Comparison of ENCODE assay signal across 10 mouse cellular contexts in genomic region chr2:32673176-32673917, GRCm38 (mm10). TPM values are rescaled to one million over a fixed set of nuclear protein-coding genes. Genes with fewer than 3 reads are reported as not detected.
DNase-seq lines count a peak whose midpoint lies in the region; ATAC-seq and TF ChIP-seq lines count a peak whose summit lies in the region.
"Had no signal": no experiment of that assay in that cellular context is flagged by ENCODE, and none has a peak within 500 bp of the region (broad histone marks: within the 10 kb centered on the region; RNA-seq: fewer than 3 reads in every experiment).

No protein-coding gene starts in this region.

- TF ChIP-seq POLR2A in cerebellum, adult 2 months (IDR thresholded peaks at IDR 0.05; ENCODE audit: borderline replicate concordance, insufficient read depth, low read length) = no peak

- peak; percentile 8 for ATAC-seq in Patski
- ATAC-seq in intestine, embryonic 15.5 days = peak; percentile 95
- no peak for ATAC-seq in limb, embryonic 15.5 days (ENCODE audit: insufficient number of reproducible peaks, low FRiP score, low TSS enrichment, low read depth)
- ATAC-seq in lung, embryonic 16.5 days (ENCODE audit: low read depth) = peak; percentile 80
- ATAC-seq: forebrain, embryonic 14.5 days had no signal

- no peak for TF ChIP-seq CTCF in Patski (IDR thresholded peaks at IDR 0.05)
- TF ChIP-seq CTCF in cerebellum, adult 2 months (IDR thresholded peaks at IDR 0.05; ENCODE audit: borderline replicate concordance, insufficient read depth, low read depth, low read length) = no peak

- DNase-seq in Patski (ENCODE audit: low read depth, low spot score) = no peak
- no peak for DNase-seq in right cerebral cortex, adult 2 months (ENCODE audit: low spot score in 2 of 2)
- no peak for DNase-seq in cerebellum, postnatal 36 days
- no peak for DNase-seq in layer of hippocampus, adult 9-10 months (ENCODE audit: low spot score)
- no peak for DNase-seq in cerebellum, adult 2 months

- POLR2A ChIA-PET in Patski (lab: Charles Lee) = no interaction called here

- peak overlapping the region; percentile 78 for H3K27ac ChIP-seq in intestine, embryonic 15.5 days
- peak overlapping the region; percentile 22; the same call in 1 of the 2 replicates for H3K27ac ChIP-seq in limb, embryonic 15.5 days
- H3K27ac ChIP-seq in lung, embryonic 16.5 days (ENCODE audit: low read length) = no peak overlapping the region
- H3K27ac ChIP-seq in cerebellum, adult 2 months (ENCODE audit: insufficient read depth, low read length) = no peak overlapping the region
- H3K27ac ChIP-seq: hindbrain, embryonic 14.5 days had no signal

- H3K27me3 ChIP-seq in Patski = no peaks in the 10 kb centered on the region
- H3K27me3 ChIP-seq in intestine, embryonic 15.5 days (replicated peaks) = no peaks in the 10 kb centered on the region
- H3K27me3 ChIP-seq in limb, embryonic 15.5 days = no peaks in the 10 kb centered on the region
- no peaks in the 10 kb centered on the region for H3K27me3 ChIP-seq in lung, embryonic 16.5 days (ENCODE audit: control insufficient read depth, insufficient read depth, low read depth, low read length)
- no peaks in the 10 kb centered on the region for H3K27me3 ChIP-seq in cerebellum, adult 2 months (ENCODE audit: control insufficient read depth, insufficient read depth, low read length)

- H3K9ac ChIP-seq in intestine, embryonic 15.5 days = no peak overlapping the region
- H3K9ac ChIP-seq in limb, embryonic 15.5 days = no peak overlapping the region
- H3K9ac ChIP-seq in lung, embryonic 16.5 days (ENCODE audit: low read length) = no peak overlapping the region
- H3K9ac ChIP-seq: hindbrain, embryonic 14.5 days had no signal

- H3K4me2 ChIP-seq in intestine, embryonic 15.5 days (replicated peaks) = peak overlapping the region; percentile 42
- H3K4me2 ChIP-seq in limb, embryonic 15.5 days = no peak overlapping the region
- H3K4me2 ChIP-seq in lung, embryonic 16.5 days (ENCODE audit: low read depth, low read length) = no peak overlapping the region
- H3K4me2 ChIP-seq: hindbrain, embryonic 14.5 days had no signal

- 0 out of 2 replicates have a peak, but pooled peaks cover 4% of the 10 kb centered on the region for H3K4me1 ChIP-seq in intestine, embryonic 15.5 days (replicated peaks)
- peaks cover 7% of the 10 kb centered on the region for H3K4me1 ChIP-seq in limb, embryonic 15.5 days
- peaks cover 2% of the 10 kb centered on the region; the same call in 1 of the 2 replicates for H3K4me1 ChIP-seq in lung, embryonic 16.5 days (replicated peaks; ENCODE audit: control insufficient read depth, insufficient read depth, low read length)
- H3K4me1 ChIP-seq in cerebellum, adult 2 months (ENCODE audit: control insufficient read depth, insufficient read depth, low read length) = no peaks in the 10 kb centered on the region

- 55% methylated on average over 16 of the region's 16 CpGs for WGBS in intestine, embryonic 15.5 days
- WGBS in limb, embryonic 15.5 days = 66% methylated on average over 16 of the region's 16 CpGs
- WGBS in lung, embryonic 16.5 days = 69% methylated on average over 16 of the region's 16 CpGs
- whole genome bisulfite sequencing in cerebellum, adult 2 months = 77% methylated on average over 16 of the region's 16 CpGs

- H3K9me3 ChIP-seq in intestine, embryonic 15.5 days = no peaks in the 10 kb centered on the region
- H3K9me3 ChIP-seq in limb, embryonic 15.5 days = no peaks in the 10 kb centered on the region
- H3K9me3 ChIP-seq in lung, embryonic 16.5 days (ENCODE audit: control insufficient read depth, low read length) = no peaks in the 10 kb centered on the region; the same call in 1 of the 2 replicates

- 0 out of 2 replicates have a peak, but pooled peaks cover 3% of the 10 kb centered on the region for H3K36me3 ChIP-seq in intestine, embryonic 15.5 days
- peaks cover 47% of the 10 kb centered on the region for H3K36me3 ChIP-seq in limb, embryonic 15.5 days
- H3K36me3 ChIP-seq in lung, embryonic 16.5 days (ENCODE audit: control insufficient read depth, insufficient read depth, low read length) = peaks cover 39% of the 10 kb centered on the region

- in situ Hi-C loops in Patski (cut with MboI; ENCODE audit: low pct_unique_long_range_greater_than_20kb) = no loop called here

- CTCF ChIA-PET in Patski (lab: Charles Lee) = interaction anchor here (1.6 kb wide), 1 partner anchor 16 kb away, joined by 6 read pairs; no protein-coding TSS in a partner anchor

- H3K4me3 ChIP-seq in intestine, embryonic 15.5 days (replicated peaks) = no peak overlapping the region; the same call in 1 of the 2 replicates
- no peak overlapping the region for H3K4me3 ChIP-seq in limb, embryonic 15.5 days
- no peak overlapping the region for H3K4me3 ChIP-seq in lung, embryonic 16.5 days (ENCODE audit: low read length)
- H3K4me3 ChIP-seq in cerebellum, adult 2 months (replicated peaks; ENCODE audit: insufficient read depth, low read depth, low read length) = no peak overlapping the region

RNA-seq across cellular contexts. Expression of gene Eng, which starts 27.0 kb away (rescaled TPM):
- 1.5 TPM for polyA plus RNA-seq in Patski (2021)
- polyA plus RNA-seq in intestine, embryonic 15.5 days (2015; fragmentation: Nextera tagmentation; extraction: Ambion mirVana) = 62.6 and 63.2 TPM in 2 replicates
- polyA plus RNA-seq in limb, embryonic 15.5 days (2015; fragmentation: Nextera tagmentation; extraction: Ambion mirVana) = 64.6 and 71.5 TPM in 2 replicates
- 108 and 120 TPM in 2 replicates for polyA plus RNA-seq in lung, embryonic 16.5 days (2015; fragmentation: Nextera tagmentation; extraction: Ambion mirVana)
- 28.0 and 31.6 TPM in 2 replicates for polyA plus RNA-seq in cerebellum, adult 2 months (2012; rRNA removed)

RNA-seq across cellular contexts. Expression of gene Fpgs, which starts 30.6 kb away (rescaled TPM):
- 28.9 TPM for polyA plus RNA-seq in Patski (2021)
- polyA plus RNA-seq in intestine, embryonic 15.5 days (2015; fragmentation: Nextera tagmentation; extraction: Ambion mirVana) = 30.1 and 35.5 TPM in 2 replicates
- polyA plus RNA-seq in limb, embryonic 15.5 days (2015; fragmentation: Nextera tagmentation; extraction: Ambion mirVana) = 33.5 and 34.8 TPM in 2 replicates
- polyA plus RNA-seq in lung, embryonic 16.5 days (2015; fragmentation: Nextera tagmentation; extraction: Ambion mirVana) = 22.0 and 25.5 TPM in 2 replicates
- 19.2 and 19.7 TPM in 2 replicates for polyA plus RNA-seq in cerebellum, adult 2 months (2012; rRNA removed)

RNA-seq across cellular contexts. Expression of gene Cdk9, which starts 39.5 kb away (rescaled TPM):
- 93.3 TPM for polyA plus RNA-seq in Patski (2021)
- polyA plus RNA-seq in intestine, embryonic 15.5 days (2015; fragmentation: Nextera tagmentation; extraction: Ambion mirVana) = 95.7 and 99.6 TPM in 2 replicates
- polyA plus RNA-seq in limb, embryonic 15.5 days (2015; fragmentation: Nextera tagmentation; extraction: Ambion mirVana) = 84.4 and 101 TPM in 2 replicates
- 77.2 and 85.1 TPM in 2 replicates for polyA plus RNA-seq in lung, embryonic 16.5 days (2015; fragmentation: Nextera tagmentation; extraction: Ambion mirVana)
- 170 and 186 TPM in 2 replicates for polyA plus RNA-seq in cerebellum, adult 2 months (2012; rRNA removed)

RNA-seq across cellular contexts. Expression of gene Sh2d3c, which starts 47.5 kb away (rescaled TPM):
- 3.6 TPM for polyA plus RNA-seq in Patski (2021)
- 27.8 and 28.6 TPM in 2 replicates for polyA plus RNA-seq in intestine, embryonic 15.5 days (2015; fragmentation: Nextera tagmentation; extraction: Ambion mirVana)
- 23.0 and 24.7 TPM in 2 replicates for polyA plus RNA-seq in limb, embryonic 15.5 days (2015; fragmentation: Nextera tagmentation; extraction: Ambion mirVana)
- 43.2 and 46.2 TPM in 2 replicates for polyA plus RNA-seq in lung, embryonic 16.5 days (2015; fragmentation: Nextera tagmentation; extraction: Ambion mirVana)
- 47.0 and 53.2 TPM in 2 replicates for polyA plus RNA-seq in cerebellum, adult 2 months (2012; rRNA removed)

RNA-seq across cellular contexts. Expression of gene Ak1, which starts 51.8 kb away (rescaled TPM):
- 99.0 TPM for polyA plus RNA-seq in Patski (2021)
- 19.2 and 19.6 TPM in 2 replicates for polyA plus RNA-seq in intestine, embryonic 15.5 days (2015; fragmentation: Nextera tagmentation; extraction: Ambion mirVana)
- 46.9 and 132 TPM in 2 replicates for polyA plus RNA-seq in limb, embryonic 15.5 days (2015; fragmentation: Nextera tagmentation; extraction: Ambion mirVana)
- polyA plus RNA-seq in lung, embryonic 16.5 days (2015; fragmentation: Nextera tagmentation; extraction: Ambion mirVana) = 67.2 and 76.7 TPM in 2 replicates
- 127 and 132 TPM in 2 replicates for polyA plus RNA-seq in cerebellum, adult 2 months (2012; rRNA removed)

Comparison
In these comparisons a context has a peak if more than half of its experiments do, and no peak if none do; other contexts are left out.
1. H3K27ac ChIP-seq: peak in intestine, embryonic 15.5 days (single experiment) and limb, embryonic 15.5 days (single experiment); none in lung, embryonic 16.5 days (single experiment) and cerebellum, adult 2 months (single experiment).
2. RNA of gene Eng, which starts 27.0 kb away (polyA plus RNA-seq): 108 to 120 TPM in lung, embryonic 16.5 days, 64.6 to 71.5 TPM in limb, embryonic 15.5 days, 62.6 to 63.2 TPM in intestine, embryonic 15.5 days and 28.0 to 31.6 TPM in cerebellum, adult 2 months; 1.5 TPM in Patski (single experiment); every median in the first group is over 10 times any median in the second.